In the genomic region with DNA sequence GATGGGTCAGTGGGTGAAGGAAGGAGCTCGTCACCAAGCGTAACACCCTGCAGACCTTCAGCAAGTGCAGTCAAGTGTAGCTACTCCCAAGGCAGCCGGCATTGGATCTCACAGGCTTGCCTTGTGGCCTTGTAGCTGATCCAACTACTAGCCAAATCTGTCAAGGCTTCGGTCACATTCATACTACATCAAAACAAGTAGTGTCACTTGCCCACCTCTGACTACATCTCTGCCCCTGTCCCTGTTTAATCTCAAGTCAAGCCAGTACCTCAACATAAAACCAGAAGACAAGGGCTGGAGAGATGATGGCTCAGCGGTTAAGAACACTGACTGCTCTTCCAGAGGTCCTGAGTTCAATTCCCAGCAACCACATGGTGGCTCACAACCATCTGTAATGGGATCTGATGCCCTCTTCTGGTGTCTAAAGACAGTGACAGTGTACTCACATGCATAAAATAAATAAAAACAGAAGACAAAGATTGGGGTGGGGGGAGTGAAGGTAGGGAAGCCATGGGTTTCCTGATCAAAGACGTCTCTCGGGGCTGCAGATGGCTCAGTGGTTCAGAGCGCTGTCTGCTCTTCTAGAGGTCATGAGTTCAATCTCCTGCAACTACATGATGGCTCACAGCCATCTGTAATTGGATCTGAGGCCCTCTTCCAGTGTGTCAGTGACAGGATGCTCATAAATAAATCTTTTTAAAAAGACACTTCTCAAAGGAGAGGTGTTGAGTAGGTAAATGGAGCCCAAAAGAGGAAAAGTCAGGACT, we compare ENCODE assay signal across 23 mouse cellular contexts.
DNase-seq lines count a peak whose midpoint lies in the region; ATAC-seq and TF ChIP-seq lines count a peak whose summit lies in the region.
"Had no signal": no experiment of that assay in that cellular context is flagged by ENCODE, and none has a peak within 500 bp of the region (broad histone marks: within the 10 kb centered on the region; RNA-seq: fewer than 3 reads in every experiment).

No protein-coding gene starts in this region.

- TF ChIP-seq POLR2A in MEL (IDR thresholded peaks at IDR 0.05; ENCODE audit: control insufficient read depth in 1 of 2, insufficient read depth in 1 of 2, low read depth in 1 of 2, low read length in 2 of 2, poor library complexity in 1 of 2), result no peak; a peak in 1 of 4 replicates

- H3K36me3 ChIP-seq in megakaryocyte, embryonic 14.5 days (replicated peaks; ENCODE audit: low read length), result peaks cover 50% of the 10 kb centered on the region
- peaks cover 12 to 17% of the 10 kb centered on the region in 2 experiments for H3K36me3 ChIP-seq in MEL (ENCODE audit: control insufficient read depth in 1 of 2, insufficient read depth in 2 of 2, low read length in 2 of 2)

- no peak for ATAC-seq in megakaryocyte, adult 5-6 weeks (ENCODE audit: poor library complexity, severe bottlenecking)
- ATAC-seq: activated CD4-positive, CD25-positive, alpha-beta regulatory T cell, adult 4 months; forebrain, embryonic 14.5 days; forebrain, embryonic 16.5 days had no signal

- peaks cover 14% of the 10 kb centered on the region for H3K4me1 ChIP-seq in megakaryocyte, embryonic 14.5 days
- H3K4me1 ChIP-seq in MEL (ENCODE audit: control insufficient read depth in 1 of 2, insufficient read depth in 2 of 2, low read length in 2 of 2), result peaks cover 6 to 8% of the 10 kb centered on the region in 2 experiments; a peak in 3 of 4 replicates

- peak overlapping the region; percentile 62 for H3K4me3 ChIP-seq in megakaryocyte, embryonic 14.5 days (replicated peaks)
- H3K4me3 ChIP-seq in MEL (ENCODE audit: control insufficient read depth in 1 of 2, insufficient read depth in 1 of 2, low read depth in 2 of 2, low read length in 2 of 2), result no peak overlapping the region
- H3K4me3 ChIP-seq: embryonic facial prominence, embryonic 13.5 days; embryonic facial prominence, embryonic 15.5 days; erythroblast, embryonic 14.5 days; forebrain, embryonic 10.5 days; forebrain, embryonic 12.5 days had no signal

- peak; percentile 21 for DNase-seq in MEL (ENCODE audit: low read depth, low spot score)
- no peak for DNase-seq in cerebellum, postnatal 10 days
- DNase-seq in left cerebral cortex, adult 11 months (ENCODE audit: low spot score), result no peak
- DNase-seq: adrenal gland, adult 8-10 months; adrenal gland, postnatal 14 days; adrenal gland, postnatal 36 days; cerebellum, adult 11-12 months; cerebellum, adult 2 months; cerebellum, adult 9-10 months; cerebellum, postnatal 14 days; cerebellum, postnatal 36 days; embryo, embryonic 11 days had no signal

- H3K79me2 ChIP-seq in MEL (ENCODE audit: control insufficient read depth, insufficient read depth, low read length, poor library complexity), result no peaks in the 10 kb centered on the region

- no peaks in the 10 kb centered on the region for H3K27me3 ChIP-seq in megakaryocyte, embryonic 14.5 days (replicated peaks)
- H3K27me3 ChIP-seq in MEL (ENCODE audit: control insufficient read depth in 1 of 2, insufficient read depth in 2 of 2, low read length in 2 of 2), result no peaks in the 10 kb centered on the region
- H3K27me3 ChIP-seq: embryonic facial prominence, embryonic 13.5 days; embryonic facial prominence, embryonic 15.5 days; forebrain, embryonic 12.5 days had no signal

- TF ChIP-seq RAD21 in MEL (IDR thresholded peaks at IDR 0.05; ENCODE audit: low read depth, low read length), result no peak

- no peak for TF ChIP-seq EP300 in MEL (IDR thresholded peaks at IDR 0.05; ENCODE audit: low read depth in 1 of 2, low read length in 2 of 2)

- peaks cover 18% of the 10 kb centered on the region; the same call in 1 of the 2 replicates for H3K9me3 ChIP-seq in megakaryocyte, embryonic 14.5 days
- no peaks in the 10 kb centered on the region for H3K9me3 ChIP-seq in MEL (replicated peaks; ENCODE audit: insufficient read depth, low read length)
- H3K9me3 ChIP-seq: embryonic facial prominence, embryonic 15.5 days; G1E had no signal

- H3K27ac ChIP-seq in MEL (ENCODE audit: control insufficient read depth, low read depth, low read length), result no peak overlapping the region
- H3K27ac ChIP-seq: embryonic facial prominence, embryonic 13.5 days; embryonic facial prominence, embryonic 15.5 days; forebrain, embryonic 10.5 days; forebrain, embryonic 12.5 days had no signal

- no peak overlapping the region for H3K9ac ChIP-seq in MEL (ENCODE audit: control insufficient read depth, low read depth, low read length, poor library complexity, severe bottlenecking)
- H3K9ac ChIP-seq: embryonic facial prominence, embryonic 13.5 days; embryonic facial prominence, embryonic 15.5 days; forebrain, embryonic 12.5 days had no signal

- peak in 1 of 3 experiments; percentile 14; a peak in 1 of 6 replicates for TF ChIP-seq CTCF in MEL (IDR thresholded peaks at IDR 0.05 in 2 of 3, conservative IDR thresholded peaks at IDR 0.05 in 1 of 3; ENCODE audit: control insufficient read depth in 1 of 3, insufficient read depth in 1 of 3, low read depth in 2 of 3, low read length in 3 of 3, poor library complexity in 1 of 3, severe bottlenecking in 1 of 3)

TF ChIP-seq in MEL, 35 proteins besides CTCF, POLR2A, EP300 and RAD21:
- TF ChIP-seq POLR2AphosphoS5 (IDR thresholded peaks at IDR 0.05; ENCODE audit: borderline replicate concordance, low read depth, low read length) (no peak), USF2 (IDR thresholded peaks at IDR 0.05; ENCODE audit: borderline replicate concordance in 1 of 2, insufficient read depth in 1 of 2, low read depth in 1 of 2, low read length in 2 of 2) (no peak), ZMIZ1 (IDR thresholded peaks at IDR 0.05; ENCODE audit: low read depth, low read length) (no peak), HCFC1 (IDR thresholded peaks at IDR 0.05; ENCODE audit: low read depth, low read length) (no peak), TCF12 (IDR thresholded peaks at IDR 0.05; ENCODE audit: low read depth, low read length) (no peak), POLR2AphosphoS2 (IDR thresholded peaks at IDR 0.05; ENCODE audit: low read length) (peak; percentile 71)
